Comparison of ENCODE assay signal across 13 mouse cellular contexts in genomic region chr2:4472760-4473480, GRCm38 (mm10).
DNase-seq lines count a peak whose midpoint lies in the region; ATAC-seq and TF ChIP-seq lines count a peak whose summit lies in the region.
"Had no signal": no experiment of that assay in that cellular context is flagged by ENCODE, and none has a peak within 500 bp of the region (broad histone marks: within the 10 kb centered on the region; RNA-seq: fewer than 3 reads in every experiment).

No protein-coding gene starts in this region.

- peak overlapping the region; percentile 69 for H3K27ac ChIP-seq in heart, adult 2 months
- H3K27ac ChIP-seq in heart, embryonic 11.5 days (ENCODE audit: low read depth, low read length), result no peak overlapping the region
- peak overlapping the region; percentile 10; the same call in 1 of the 2 replicates for H3K27ac ChIP-seq in midbrain, embryonic 10.5 days (replicated peaks)
- no peak overlapping the region for H3K27ac ChIP-seq in midbrain, embryonic 16.5 days (ENCODE audit: low read length)
- peak overlapping the region; percentile 35 for H3K27ac ChIP-seq in neural tube, embryonic 15.5 days (replicated peaks)
- H3K27ac ChIP-seq: embryonic facial prominence, embryonic 13.5 days had no signal

- intact Hi-C loops in heart, adult 2 months (cut with DNase I), result loop anchor here (5.0 kb wide), 1 partner anchor 71 kb away; no protein-coding TSS in a partner anchor

- no peaks in the 10 kb centered on the region; the same call in 1 of the 2 replicates for H3K79me2 ChIP-seq in heart, adult 2 months (replicated peaks; ENCODE audit: control insufficient read depth, insufficient read depth, low read length)

- peaks cover 10% of the 10 kb centered on the region for H3K36me3 ChIP-seq in heart, adult 2 months (ENCODE audit: control insufficient read depth, insufficient read depth, low read length)
- no peaks in the 10 kb centered on the region for H3K36me3 ChIP-seq in heart, embryonic 11.5 days (ENCODE audit: control insufficient read depth, insufficient read depth, low read length)
- peaks cover 86% of the 10 kb centered on the region for H3K36me3 ChIP-seq in midbrain, embryonic 10.5 days
- no peaks in the 10 kb centered on the region; the same call in 1 of the 2 replicates for H3K36me3 ChIP-seq in midbrain, embryonic 16.5 days (ENCODE audit: control insufficient read depth, insufficient read depth, low read length)
- H3K36me3 ChIP-seq in neural tube, embryonic 15.5 days, result peaks cover 13% of the 10 kb centered on the region

- no peak for ATAC-seq in heart, embryonic 11.5 days (replicated peaks; ENCODE audit: insufficient number of reproducible peaks, low FRiP score, low TSS enrichment)
- ATAC-seq in midbrain, embryonic 16.5 days, result no peak
- no peak for ATAC-seq in neural tube, embryonic 15.5 days (ENCODE audit: low FRiP score)

- H3K4me2 ChIP-seq in heart, embryonic 11.5 days, result no peak overlapping the region
- H3K4me2 ChIP-seq in midbrain, embryonic 16.5 days (ENCODE audit: low read length), result no peak overlapping the region
- no peak overlapping the region for H3K4me2 ChIP-seq in neural tube, embryonic 15.5 days
- H3K4me2 ChIP-seq: embryonic facial prominence, embryonic 13.5 days had no signal

- TF ChIP-seq POLR2A in heart, adult 2 months (IDR thresholded peaks at IDR 0.05; ENCODE audit: insufficient read depth, low read depth, low read length), result no peak

- no peaks in the 10 kb centered on the region for H3K27me3 ChIP-seq in heart, adult 2 months (ENCODE audit: control insufficient read depth, insufficient read depth, low read length)
- no peaks in the 10 kb centered on the region for H3K27me3 ChIP-seq in heart, embryonic 11.5 days (ENCODE audit: control insufficient read depth, insufficient read depth, low read length)
- no peaks in the 10 kb centered on the region for H3K27me3 ChIP-seq in midbrain, embryonic 10.5 days (ENCODE audit: low read depth, poor library complexity, severe bottlenecking)
- H3K27me3 ChIP-seq in midbrain, embryonic 16.5 days (ENCODE audit: control insufficient read depth, insufficient read depth, low read depth, low read length), result no peaks in the 10 kb centered on the region
- H3K27me3 ChIP-seq in neural tube, embryonic 15.5 days (replicated peaks), result no peaks in the 10 kb centered on the region
- H3K27me3 ChIP-seq: embryonic facial prominence, embryonic 13.5 days had no signal

- peaks cover 27% of the 10 kb centered on the region for H3K4me1 ChIP-seq in heart, adult 2 months (ENCODE audit: control insufficient read depth, insufficient read depth, low read length)
- H3K4me1 ChIP-seq in heart, embryonic 11.5 days (ENCODE audit: control insufficient read depth, insufficient read depth, low read length), result peaks cover 13% of the 10 kb centered on the region
- H3K4me1 ChIP-seq in midbrain, embryonic 10.5 days, result peaks cover 17% of the 10 kb centered on the region
- H3K4me1 ChIP-seq in midbrain, embryonic 16.5 days (ENCODE audit: control insufficient read depth, insufficient read depth, low read length), result peaks cover 3% of the 10 kb centered on the region; the same call in 1 of the 2 replicates
- peaks cover 15% of the 10 kb centered on the region for H3K4me1 ChIP-seq in neural tube, embryonic 15.5 days

- TF ChIP-seq CTCF in heart, adult 2 months (IDR thresholded peaks at IDR 0.05), result no peak

- H3K9me3 ChIP-seq in heart, embryonic 11.5 days (replicated peaks; ENCODE audit: control insufficient read depth, low read length), result peaks cover 7% of the 10 kb centered on the region
- peaks cover 10% of the 10 kb centered on the region for H3K9me3 ChIP-seq in midbrain, embryonic 10.5 days (replicated peaks)
- H3K9me3 ChIP-seq in midbrain, embryonic 16.5 days (replicated peaks; ENCODE audit: control insufficient read depth, low read length, poor library complexity, severe bottlenecking), result no peaks in the 10 kb centered on the region; the same call in 1 of the 2 replicates
- no peaks in the 10 kb centered on the region for H3K9me3 ChIP-seq in neural tube, embryonic 15.5 days (replicated peaks)
- H3K9me3 ChIP-seq: embryonic facial prominence, embryonic 13.5 days had no signal

- peak; percentile 71 to 75 for DNase-seq in heart, adult 2 months
- no peak for DNase-seq in midbrain, embryonic 10.5 days (ENCODE audit: low spot score)
- peak; percentile 62 for DNase-seq in gastrocnemius, postnatal 25 days
- DNase-seq in testis, postnatal 14 days (ENCODE audit: low spot score), result no peak
- DNase-seq in thymus, adult 18-20 months, result no peak
- DNase-seq: adrenal gland, postnatal 25 days; kidney, adult 8-10 months; liver; midbrain, embryonic 14.5 days had no signal

- no peak overlapping the region for H3K4me3 ChIP-seq in heart, adult 2 months
- no peak overlapping the region for H3K4me3 ChIP-seq in heart, embryonic 11.5 days (ENCODE audit: low read depth, low read length)
- no peak overlapping the region for H3K4me3 ChIP-seq in midbrain, embryonic 10.5 days
- H3K4me3 ChIP-seq in midbrain, embryonic 16.5 days (ENCODE audit: low read depth, low read length), result no peak overlapping the region
- H3K4me3 ChIP-seq in neural tube, embryonic 15.5 days (replicated peaks), result no peak overlapping the region
- H3K4me3 ChIP-seq: embryonic facial prominence, embryonic 13.5 days had no signal

- no peak for TF ChIP-seq EP300 in heart, adult 2 months (IDR thresholded peaks at IDR 0.05; ENCODE audit: insufficient read depth, low read depth, low read length)

- 37% methylated on average over 7 of the region's 7 CpGs for WGBS in heart, adult 2 months
- 65% methylated on average over 7 of the region's 7 CpGs for WGBS in heart, embryonic 11.5 days (ENCODE audit: insufficient replicate concordance)
- WGBS in midbrain, embryonic 10.5 days, result 71% methylated on average over 7 of the region's 7 CpGs
- 53% methylated on average over 7 of the region's 7 CpGs for WGBS in midbrain, embryonic 16.5 days
- WGBS in neural tube, embryonic 15.5 days, result 37% methylated on average over 7 of the region's 7 CpGs

- H3K9ac ChIP-seq in heart, adult 2 months (ENCODE audit: low read depth, low read length), result no peak overlapping the region
- no peak overlapping the region for H3K9ac ChIP-seq in heart, embryonic 11.5 days (ENCODE audit: low read depth, low read length)
- no peak overlapping the region for H3K9ac ChIP-seq in midbrain, embryonic 16.5 days (ENCODE audit: low read depth, low read length)
- H3K9ac ChIP-seq in neural tube, embryonic 15.5 days (replicated peaks), result no peak overlapping the region
- H3K9ac ChIP-seq: embryonic facial prominence, embryonic 13.5 days had no signal

Comparison
In these comparisons a context has a peak if more than half of its experiments do, and no peak if none do; other contexts are left out.
1. H3K27ac ChIP-seq: peak in heart, adult 2 months (single experiment), midbrain, embryonic 10.5 days (single experiment) and neural tube, embryonic 15.5 days (single experiment); none in heart, embryonic 11.5 days (single experiment) and midbrain, embryonic 16.5 days (single experiment).
2. DNase-seq: peak in heart, adult 2 months (2 of 2) and gastrocnemius, postnatal 25 days (single experiment); none in midbrain, embryonic 10.5 days (single experiment), testis, postnatal 14 days (single experiment) and thymus, adult 18-20 months (0 of 2).